Comparison of ENCODE assay signal across 8 mouse cellular contexts in genomic region chr12:108763057-108763796, GRCm38 (mm10). TPM values are rescaled to one million over a fixed set of nuclear protein-coding genes. Genes with fewer than 3 reads are reported as not detected.
DNase-seq lines count a peak whose midpoint lies in the region; ATAC-seq lines count a peak whose summit lies in the region.

No protein-coding gene starts in this region.

- no peak overlapping the region for H3K4me3 ChIP-seq in kidney, embryonic 14.5 days (ENCODE audit: low read length)

- H3K4me1 ChIP-seq in kidney, embryonic 14.5 days (ENCODE audit: control insufficient read depth, insufficient read depth, low read length), result peaks cover 16% of the 10 kb centered on the region

- WGBS in kidney, embryonic 14.5 days, result 69% methylated on average over 9 of the region's 9 CpGs

- peak; percentile 9 for DNase-seq in kidney, adult 18-20 months
- DNase-seq in brain, adult 2 months (ENCODE audit: low read depth, low spot score), result peak; percentile 31
- DNase-seq in induced T-regulatory cell, adult 2 months (ENCODE audit: low read depth), result peak; percentile 83
- peak; percentile 56 for DNase-seq in spleen, adult 12 weeks (ENCODE audit: low spot score)
- no peak for DNase-seq in urinary bladder, postnatal 14 days (ENCODE audit: low spot score)
- no peak for DNase-seq in layer of hippocampus, postnatal 10 days (ENCODE audit: low spot score in 2 of 2)
- DNase-seq in right cerebral cortex, postnatal 36 days (ENCODE audit: low spot score in 2 of 2), result no peak

- no peak overlapping the region for H3K4me2 ChIP-seq in kidney, embryonic 14.5 days (replicated peaks; ENCODE audit: low read depth, low read length)

- H3K36me3 ChIP-seq in kidney, embryonic 14.5 days (ENCODE audit: control insufficient read depth, insufficient read depth, low read length), result no peaks in the 10 kb centered on the region

- no peaks in the 10 kb centered on the region for H3K27me3 ChIP-seq in kidney, embryonic 14.5 days (ENCODE audit: control insufficient read depth, insufficient read depth, low read length)

- no peak overlapping the region for H3K27ac ChIP-seq in kidney, embryonic 14.5 days (ENCODE audit: low read depth, low read length)

- no peak overlapping the region for H3K9ac ChIP-seq in kidney, embryonic 14.5 days (ENCODE audit: low read depth, low read length)

- H3K9me3 ChIP-seq in kidney, embryonic 14.5 days (ENCODE audit: control insufficient read depth, low read length), result no peaks in the 10 kb centered on the region

- ATAC-seq in kidney, embryonic 14.5 days (ENCODE audit: low FRiP score, low TSS enrichment), result no peak

RNA-seq across cellular contexts. Expression of gene Yy1, which starts 29.5 kb away (rescaled TPM):
- 23.2 and 24.2 TPM in 2 replicates for polyA plus RNA-seq in kidney, embryonic 14.5 days (2014; fragmentation: Nextera tagmentation; extraction: Ambion mirVana)
- total RNA-seq in layer of hippocampus, postnatal 10 days (2021), result 10 to 100 TPM; 53.5 to 54.5 TPM

Comparison
In these comparisons a context has a peak if more than half of its experiments do, and no peak if none do; other contexts are left out.
1. DNase-seq: peak in kidney, adult 18-20 months (single experiment), brain, adult 2 months (single experiment), induced T-regulatory cell, adult 2 months (single experiment) and spleen, adult 12 weeks (single experiment); none in urinary bladder, postnatal 14 days (single experiment), layer of hippocampus, postnatal 10 days (0 of 2) and right cerebral cortex, postnatal 36 days (0 of 2).